Mouse (Mus musculus): Measurements from ENCODE around the gene Lta.

Lta gene

DNA sequence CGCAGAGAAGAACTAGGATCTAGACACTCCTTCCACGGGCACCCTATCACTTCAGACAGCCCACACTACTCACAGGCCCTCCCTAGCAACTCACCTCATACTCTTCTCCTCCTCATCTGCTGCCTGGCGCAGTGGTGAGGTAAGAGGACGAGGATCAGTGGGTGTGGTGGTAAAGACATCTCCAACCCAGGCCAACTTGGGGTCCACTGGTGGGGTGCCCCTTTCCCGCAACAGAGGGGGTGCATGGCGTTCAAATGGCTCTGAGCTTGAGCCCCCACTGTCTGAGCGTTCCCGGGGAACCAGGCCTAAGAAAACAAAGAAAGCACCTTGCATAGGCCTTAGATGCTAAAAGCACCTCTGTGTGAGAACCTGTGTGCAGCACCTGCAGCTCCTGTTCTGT, 47.9 kb downstream of the Lta start:
- no peak for DNase-seq (ENCODE audit: low spot score)

DNA sequence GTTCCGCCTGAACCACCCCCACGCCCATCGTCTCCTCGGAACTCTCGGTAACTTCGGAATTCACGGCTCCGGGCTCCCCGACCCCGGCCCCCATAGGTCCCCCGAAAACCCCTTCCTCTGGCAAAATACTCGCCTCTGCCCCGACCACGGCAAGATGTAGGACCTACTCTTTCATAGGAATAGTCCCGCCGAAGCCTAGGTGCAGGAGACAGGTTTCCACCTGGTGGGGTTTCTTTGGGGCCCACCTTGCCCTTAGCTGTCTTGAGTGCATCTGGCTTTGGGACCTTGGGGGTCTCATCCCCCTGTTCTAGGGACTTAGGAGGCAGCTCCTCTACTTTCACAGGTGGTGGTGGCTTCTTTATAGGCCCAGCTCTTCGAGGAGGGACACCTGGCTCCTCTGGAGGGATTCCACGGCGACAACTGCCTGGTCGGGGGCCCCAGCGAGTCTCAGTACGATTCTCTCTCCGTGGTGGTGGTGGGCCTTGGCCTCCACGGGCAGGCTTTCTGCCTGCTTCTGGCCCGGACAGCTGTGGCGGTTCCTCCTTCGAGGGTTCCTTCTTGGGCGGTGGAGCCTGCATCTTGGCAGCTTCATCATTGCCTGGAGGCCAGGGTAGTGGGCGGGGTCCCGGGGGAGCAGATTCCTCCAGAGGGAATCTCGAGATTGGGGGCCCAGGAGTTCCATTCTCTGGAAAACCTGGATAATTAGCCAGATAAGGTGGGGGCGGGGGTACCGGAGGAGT, 48.5 kb downstream of the Lta start:
- no peak for DNase-seq (ENCODE audit: low spot score)

DNA sequence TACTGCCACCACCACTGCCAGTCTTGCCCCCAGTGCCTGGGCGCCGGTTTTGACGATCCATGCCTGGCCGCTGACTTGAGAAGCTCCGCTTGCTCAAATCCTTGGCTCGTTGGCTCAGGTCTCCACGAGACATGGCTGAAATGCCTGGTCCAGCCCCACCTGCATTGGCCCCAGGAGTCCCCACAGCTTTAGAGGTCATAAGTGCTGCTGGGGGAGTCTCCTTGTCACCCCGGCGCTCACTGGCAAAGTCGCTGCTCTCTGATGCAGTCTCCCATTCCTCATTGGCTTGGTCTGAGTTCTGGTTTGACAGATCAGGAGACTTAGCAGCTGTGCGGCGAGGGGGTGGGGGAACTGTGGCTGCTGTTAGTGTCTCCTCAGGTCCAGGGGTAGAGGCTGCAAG, 49.7 kb downstream of the Lta start:
- no peak for DNase-seq (ENCODE audit: low spot score)

DNA sequence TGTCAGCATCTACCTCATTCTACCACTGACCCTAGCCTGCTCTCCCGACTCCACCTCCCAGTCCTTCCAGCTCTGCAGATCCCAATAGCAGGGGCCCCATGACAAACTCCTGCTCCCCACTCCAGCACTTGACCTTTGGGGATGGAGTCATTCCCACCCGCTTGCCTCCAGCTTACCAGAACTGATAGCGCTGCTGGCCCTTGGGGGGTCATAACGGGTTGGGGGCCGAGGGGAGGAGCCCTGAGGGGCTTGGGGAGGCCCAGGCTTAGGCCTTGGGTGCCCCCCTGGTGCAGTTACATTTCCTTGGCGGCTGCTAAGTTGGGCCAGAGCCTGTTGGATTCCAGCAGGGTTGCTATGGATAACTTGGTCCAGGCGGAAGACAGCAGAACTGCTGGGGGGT, 50.5 kb downstream of the Lta start:
- no peak for DNase-seq (ENCODE audit: low spot score)

DNA sequence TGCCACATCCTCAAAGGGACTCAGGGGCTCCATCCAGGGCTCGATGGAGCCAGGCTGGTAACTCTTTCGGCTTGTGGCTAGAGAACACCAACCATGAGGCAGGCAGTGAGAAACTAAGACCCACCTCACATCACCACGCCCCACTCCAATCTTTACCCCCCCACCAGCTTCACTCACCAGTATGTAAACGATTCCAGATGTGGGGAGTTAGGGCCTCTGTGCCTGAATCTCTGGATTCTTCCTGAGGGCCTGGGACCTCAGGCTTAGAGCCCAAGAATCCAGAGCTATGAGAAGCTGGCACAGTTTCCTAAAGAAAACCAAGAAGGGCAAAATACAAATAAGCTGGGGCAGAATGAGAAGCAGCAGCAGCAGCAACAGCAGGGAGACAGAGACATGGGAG, 51.2 kb downstream of the Lta start:
- no peak for DNase-seq (ENCODE audit: low spot score)
